Mouse (Mus musculus) lung, postnatal 0 days (tissue): ENCODE measurements around the gene Tmprss9. TPM values are rescaled to one million over a fixed set of nuclear protein-coding genes. Genes with fewer than 3 reads are reported as not detected.

Experiments
- ATAC-seq: fragments of 200-750 bp; cut with Nextera tagmentation; 2 replicates; pipeline ENCODE4 v1.8.0; 2017; ENCODE audit warnings: moderate library complexity
- DNase-seq: peaks from one replicate; pipeline ENCODE4 v3.0.0-alpha.2; 2016; ENCODE audit warnings: low spot score
- H3K27ac ChIP-seq: fragments of 300-500 bp; sonication (generic); 2 replicates; pipeline ENCODE4 v1.5.1; 2014; ENCODE audit warnings: antibody characterized with exemption, mild to moderate bottlenecking, low read length, mixed read lengths
- H3K27me3 ChIP-seq: fragments of 300-500 bp; sonication (generic); replicated peaks from 2 replicates; pipeline ENCODE4 v1.6.1; 2014; ENCODE audit warnings: low read length, mixed read lengths; ENCODE audit not compliant: insufficient read depth
- H3K36me3 ChIP-seq: fragments of 300-500 bp; sonication (generic); 2 replicates; pipeline ENCODE4 v1.6.1; 2014; ENCODE audit warnings: low read length, mixed read lengths; ENCODE audit not compliant: insufficient read depth
- H3K4me1 ChIP-seq: fragments of 300-500 bp; sonication (generic); 2 replicates; pipeline ENCODE4 v1.6.1; 2014; ENCODE audit warnings: antibody characterized with exemption, low read depth, low read length, mixed read lengths; ENCODE audit not compliant: insufficient read depth
- H3K4me2 ChIP-seq: fragments of 300-500 bp; sonication (generic); replicated peaks from 2 replicates; pipeline ENCODE4 v1.6.1; 2014; ENCODE audit warnings: low read depth, mild to moderate bottlenecking, low read length, moderate library complexity, mixed read lengths
- H3K4me3 ChIP-seq: fragments of 300-500 bp; sonication (generic); 2 replicates; pipeline ENCODE4 v1.5.1; 2014; ENCODE audit warnings: low read depth, low read length
- H3K9ac ChIP-seq: fragments of 300-500 bp; sonication (generic); replicated peaks from 2 replicates; pipeline ENCODE4 v1.6.1; 2014; ENCODE audit warnings: low read depth, mild to moderate bottlenecking
- H3K9me3 ChIP-seq: fragments of 300-500 bp; sonication (generic); 2 replicates; pipeline ENCODE4 v1.6.1; 2016; ENCODE audit warnings: low read length, mixed read lengths
- CTCF ChIP-seq: IDR thresholded peaks from 2 replicates; pipeline ENCODE4 v1.5.1; 2016; ENCODE audit warnings: antibody characterized with exemption, mild to moderate bottlenecking
- EP300 ChIP-seq: IDR thresholded peaks from 2 replicates; pipeline ENCODE4 v1.6.1; 2016; ENCODE audit warnings: antibody characterized with exemption, mild to moderate bottlenecking, control low read depth
- WGBS: fragments of 180-500 bp; shearing (Covaris S2); extraction: QIAGEN DNeasy Blood & Tissue Kit; methylation state at CpG from one replicate; pipeline ENCODE4 v1.1.7; 2014; 5-methylcytosine and 5-hydroxymethylcytosine counted together
- polyA plus RNA-seq: library from polyadenylated mRNA; unstranded; fragments of >200 nt; fragmentation: Nextera tagmentation; extraction: Ambion mirVana; gene quantifications from 2 replicates; pipeline ENCODE4 v1.2.1, GENCODE M21; 2015

Tmprss9 gene
- polyA plus RNA-seq, 1 experiment from 2014 or later = not detected

DNA sequence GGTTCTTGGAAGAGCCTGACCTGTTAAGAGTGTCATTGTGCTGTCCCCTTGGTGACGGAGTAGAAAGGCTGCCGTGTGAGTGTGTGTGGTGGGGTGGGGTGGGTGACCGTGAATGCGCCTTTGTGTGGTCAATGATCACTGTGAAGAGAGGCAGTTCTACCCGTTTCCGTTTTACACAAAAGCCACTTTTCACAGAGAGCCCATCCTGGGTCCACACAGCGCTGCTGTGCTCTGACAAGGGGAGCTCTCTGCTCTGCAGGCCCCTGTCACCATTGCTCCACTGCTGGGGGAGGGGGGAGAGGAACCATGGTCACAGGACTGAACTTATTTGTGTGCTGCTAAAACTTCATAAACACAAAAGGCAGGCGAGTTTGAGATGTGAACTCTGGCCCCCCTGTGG is 14.3 kb upstream of the Tmprss9 start:
- Histone ChIP-seq H3K4me3 (no peak overlapping the region), H3K9ac (no peak overlapping the region), H3K27ac (no peak overlapping the region), H3K9me3 (no peaks in the 10 kb centered on the region), H3K36me3 (peaks cover 7% of the 10 kb centered on the region; the same call in 1 of the 2 replicates), H3K27me3 (no peaks in the 10 kb centered on the region), H3K4me2 (no peak overlapping the region), H3K4me1 (peaks cover 5% of the 10 kb centered on the region; the same call in 1 of the 2 replicates)
- TF ChIP-seq EP300 = no peak
- TF ChIP-seq CTCF = no peak
- WGBS = 48% methylated on average over 8 of the region's 8 CpGs
- DNase-seq (no peak), ATAC-seq (no peak)

- DNase-seq (no peak), ATAC-seq (no peak)
- Histone ChIP-seq H3K27ac (no peak overlapping the region), H3K9me3 (no peaks in the 10 kb centered on the region), H3K4me2 (no peak overlapping the region), H3K4me3 (no peak overlapping the region), H3K36me3 (peaks cover 7% of the 10 kb centered on the region; the same call in 1 of the 2 replicates), H3K9ac (no peak overlapping the region), H3K4me1 (peaks cover 5% of the 10 kb centered on the region; the same call in 1 of the 2 replicates), H3K27me3 (no peaks in the 10 kb centered on the region)
- TF ChIP-seq EP300 = no peak
- no peak for TF ChIP-seq CTCF
- 53% methylated on average over 3 of the region's 3 CpGs for whole genome bisulfite sequencing
Observed at GRCm38 (mm10) chr10:80857848-80858247, 13.8 kb upstream of the Tmprss9 start.

DNA sequence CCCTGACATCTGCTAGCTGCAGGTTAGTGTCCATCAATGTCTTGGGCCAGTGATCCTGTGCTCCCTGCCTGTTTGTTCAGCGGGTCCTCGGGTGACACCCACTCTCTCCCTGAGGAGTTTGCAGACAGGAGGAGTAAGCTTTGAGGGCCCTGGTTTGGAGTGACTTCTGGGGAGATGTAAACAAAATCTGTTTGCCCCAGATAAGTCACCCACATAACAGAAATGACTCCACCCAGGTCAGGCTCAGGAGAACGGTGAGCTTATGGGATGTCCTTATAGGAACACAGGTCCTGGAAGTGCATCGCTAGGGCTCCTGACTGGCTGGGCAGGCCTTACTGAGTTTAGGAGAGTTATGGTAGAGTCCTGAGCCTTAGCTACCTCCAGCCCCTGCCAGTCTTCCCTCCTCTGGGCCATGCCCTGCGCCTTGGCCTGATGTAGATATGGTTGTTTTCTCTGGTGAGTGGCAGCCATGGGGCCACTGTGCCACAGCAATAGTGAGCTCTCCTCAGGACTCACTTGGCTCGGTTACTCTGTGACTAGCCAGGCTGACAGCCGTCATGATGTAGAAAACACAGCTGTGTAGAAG is 13.2 kb upstream of the Tmprss9 start:
- no peak overlapping the region for H3K27ac ChIP-seq
- no peak overlapping the region for H3K9ac ChIP-seq
- ATAC-seq = no peak

DNA sequence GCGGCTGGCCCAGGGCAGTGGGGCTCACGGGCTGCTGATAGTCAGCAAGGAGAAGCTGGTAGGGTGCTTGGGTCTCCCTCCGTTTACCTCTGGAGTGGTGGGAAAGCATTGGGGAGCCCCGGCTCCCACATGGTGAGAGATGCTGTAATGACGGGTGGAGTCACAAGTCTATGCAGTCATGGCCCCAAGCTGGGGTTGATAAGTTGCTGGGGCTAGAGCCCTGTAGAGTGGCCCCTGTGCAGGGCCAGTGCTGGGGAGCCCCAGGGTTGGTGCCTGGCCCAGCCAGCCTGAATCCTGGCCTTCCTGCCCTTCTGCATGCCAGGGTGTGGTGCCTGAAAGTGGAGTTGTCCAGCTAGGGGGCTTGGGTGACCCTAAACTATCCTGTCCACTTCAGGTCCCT is 9.3 kb upstream of the Tmprss9 start:
- no peak overlapping the region for H3K4me2 ChIP-seq
- 94% methylated on average over 5 of the region's 5 CpGs for WGBS
- no peak overlapping the region for H3K4me3 ChIP-seq
- TF ChIP-seq CTCF = no peak
- no peak for TF ChIP-seq EP300
- no peaks in the 10 kb centered on the region for H3K4me1 ChIP-seq
- no peak overlapping the region for H3K27ac ChIP-seq
- DNase-seq = no peak
- H3K36me3 ChIP-seq = peaks cover 7% of the 10 kb centered on the region; the same call in 1 of the 2 replicates
- no peaks in the 10 kb centered on the region for H3K9me3 ChIP-seq
- no peaks in the 10 kb centered on the region for H3K27me3 ChIP-seq
- no peak overlapping the region for H3K9ac ChIP-seq
- ATAC-seq = no peak

More for the DNA sequence above, 13.2 kb upstream of the Tmprss9 start:
- Histone ChIP-seq H3K9me3 (no peaks in the 10 kb centered on the region), H3K4me3 (no peak overlapping the region), H3K36me3 (peaks cover 7% of the 10 kb centered on the region; the same call in 1 of the 2 replicates), H3K27me3 (no peaks in the 10 kb centered on the region), H3K4me2 (no peak overlapping the region), H3K4me1 (peaks cover 5% of the 10 kb centered on the region; the same call in 1 of the 2 replicates)
- no peak for DNase-seq
- 53% methylated on average over 7 of the region's 7 CpGs for WGBS
- no peak for TF ChIP-seq EP300
- TF ChIP-seq CTCF = no peak

GRCm38 (mm10) chr10:80864446-80864845 is 7.2 kb upstream of the Tmprss9 start:
- ATAC-seq (peak; percentile 12; the same call in 1 of the 2 replicates), DNase-seq (no peak)
- H3K36me3 ChIP-seq = peaks cover 7% of the 10 kb centered on the region; the same call in 1 of the 2 replicates
- H3K9me3 ChIP-seq = no peaks in the 10 kb centered on the region
- TF ChIP-seq EP300 = no peak
- no peak for TF ChIP-seq CTCF
- no peak overlapping the region for H3K9ac ChIP-seq
- no peaks in the 10 kb centered on the region for H3K27me3 ChIP-seq
- H3K4me2 ChIP-seq = no peak overlapping the region
- 88% methylated on average over 15 of the region's 16 CpGs for WGBS
- H3K4me1 ChIP-seq = no peaks in the 10 kb centered on the region
- no peak overlapping the region for H3K27ac ChIP-seq
- no peak overlapping the region for H3K4me3 ChIP-seq

DNA sequence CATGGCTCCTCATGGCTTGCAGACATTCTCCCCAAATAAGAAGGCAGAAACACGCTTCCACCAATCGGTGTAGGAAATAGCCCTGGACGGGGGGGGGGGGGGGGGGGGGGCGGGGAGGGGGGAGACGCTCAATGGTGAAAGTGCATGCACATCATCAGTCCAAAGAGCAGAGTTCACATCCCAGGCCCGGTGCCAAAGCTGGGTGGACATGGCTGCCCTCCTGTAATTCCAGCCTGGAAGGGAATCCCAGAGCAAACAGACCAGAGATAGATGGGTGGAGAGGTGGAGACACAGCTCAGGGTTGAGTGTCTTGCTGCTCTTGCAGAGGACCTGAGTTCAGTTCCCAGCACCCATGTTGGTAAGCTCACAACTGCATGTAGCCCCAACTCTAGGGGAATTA is 655 bp upstream of the Tmprss9 start:
- H3K4me2 ChIP-seq = no peak overlapping the region
- no peak for TF ChIP-seq EP300
- TF ChIP-seq CTCF = no peak
- H3K4me1 ChIP-seq = no peaks in the 10 kb centered on the region
- no peak overlapping the region for H3K4me3 ChIP-seq
- ATAC-seq (no peak), DNase-seq (no peak)
- no peaks in the 10 kb centered on the region for H3K27me3 ChIP-seq
- no peaks in the 10 kb centered on the region for H3K9me3 ChIP-seq
- H3K9ac ChIP-seq = no peak overlapping the region
- 74% methylated on average over 3 of the region's 6 CpGs for WGBS
- no peaks in the 10 kb centered on the region for H3K36me3 ChIP-seq
- H3K27ac ChIP-seq = no peak overlapping the region
